Mouse (Mus musculus) bone marrow macrophage, adult 2 months (primary cell): ENCODE measurements around the gene Mapkap1. TPM values are rescaled to one million over a fixed set of nuclear protein-coding genes. Genes with fewer than 3 reads are reported as not detected.
A peak's percentile ranks its signal among the peaks of the same experiment; 100 is the strongest.

Experiments
- H3K27ac ChIP-seq: 2 replicates; pipeline ENCODE4 v1.5.1; 2012; ENCODE audit warnings: low read depth, low read length; ENCODE audit not compliant: insufficient read depth
- H3K4me1 ChIP-seq: 2 replicates; pipeline ENCODE4 v1.6.1; 2012; ENCODE audit warnings: low read length; ENCODE audit not compliant: control insufficient read depth, insufficient read depth
- H3K4me3 ChIP-seq: 2 replicates; pipeline ENCODE4 v1.5.1; 2012; ENCODE audit warnings: mild to moderate bottlenecking, low read length, moderate library complexity; ENCODE audit not compliant: insufficient read depth
- CTCF ChIP-seq: IDR thresholded peaks from 2 replicates; pipeline ENCODE4 v1.5.1; 2012; ENCODE audit warnings: low read depth, mild to moderate bottlenecking, low read length, moderate library complexity
- POLR2A ChIP-seq: IDR thresholded peaks from 2 replicates; pipeline ENCODE4 v1.6.1; 2012; ENCODE audit warnings: mild to moderate bottlenecking, low read depth, low read length, borderline replicate concordance
- polyA plus RNA-seq: library from polyadenylated mRNA; stranded (reverse); fragments of >200 nt; gene quantifications from 2 replicates; pipeline ENCODE4 v1.2.4, GENCODE M21; 2012; ENCODE audit not compliant: missing spikeins, insufficient read depth, insufficient read length

The Mapkap1 gene
- polyA plus RNA-seq, 1 experiment = 40.0 TPM

DNA sequence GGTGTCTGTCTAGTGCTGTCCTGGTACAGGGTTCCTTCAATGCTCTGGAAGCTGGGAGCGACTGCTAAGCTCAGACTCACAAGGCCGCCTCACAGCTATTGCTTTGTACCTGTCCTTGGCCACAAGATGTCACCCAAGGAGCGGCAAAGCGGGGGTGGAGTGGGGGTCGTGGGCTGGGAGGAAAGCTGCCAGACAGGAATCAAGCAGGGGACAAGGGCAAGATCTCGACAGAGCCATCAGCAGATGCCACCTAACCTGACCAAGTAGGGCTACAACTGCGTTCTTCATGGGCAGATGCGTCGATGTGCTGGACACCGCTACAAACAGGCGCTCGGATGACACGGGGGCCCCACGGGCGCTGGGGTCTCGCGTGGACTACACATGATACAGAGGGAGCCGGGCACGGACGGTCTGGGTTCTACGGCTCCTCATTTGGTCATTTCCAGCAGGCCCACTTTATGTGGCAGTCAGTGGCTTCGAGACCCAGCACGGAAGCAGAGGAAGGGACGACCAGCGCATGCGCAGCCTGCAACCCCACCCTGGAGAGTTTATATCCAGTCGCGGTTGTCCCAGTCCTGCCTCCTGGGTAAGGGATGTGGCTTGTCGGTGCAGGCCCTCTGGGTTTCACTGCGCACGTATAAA, 264.9 kb downstream of the Mapkap1 start:
- no peaks in the 10 kb centered on the region for H3K4me1 ChIP-seq
- H3K27ac ChIP-seq = no peak overlapping the region
- TF ChIP-seq POLR2A (no peak; the same call in 1 of the 2 replicates), CTCF (peak; percentile 77)
- peak overlapping the region; percentile 75 for H3K4me3 ChIP-seq

DNA sequence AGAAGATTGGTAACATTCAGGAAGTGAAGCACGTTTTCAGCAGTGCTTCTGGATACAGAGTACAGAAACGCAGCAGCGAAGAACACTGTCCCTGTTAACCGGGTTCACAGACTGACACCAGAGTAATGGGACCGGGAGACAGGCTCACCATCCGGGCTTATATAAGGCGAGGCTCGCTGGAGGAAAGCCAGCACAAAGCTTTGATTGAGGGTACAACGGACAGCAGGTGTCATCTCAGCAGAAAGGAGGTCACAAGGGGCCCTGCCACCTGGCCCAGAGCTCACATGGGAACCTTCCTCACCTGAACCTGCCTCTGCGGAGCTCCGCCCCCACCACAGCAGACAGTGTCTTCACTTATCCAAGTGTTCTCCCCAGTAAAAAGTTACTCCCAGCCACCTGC, 267.3 kb downstream of the Mapkap1 start:
- no peak overlapping the region for H3K27ac ChIP-seq
- TF ChIP-seq POLR2A (no peak), CTCF (no peak)
- no peak overlapping the region for H3K4me3 ChIP-seq
- H3K4me1 ChIP-seq = no peaks in the 10 kb centered on the region

Other genes with a start within 250 kb of the Mapkap1 start
- gene Pbx3, start 33.6 kb upstream of the Mapkap1 start, polyA plus RNA-seq = 13.4 and 13.7 TPM in 2 replicates